Mouse (Mus musculus): Measurements from ENCODE around the gene Stx5a. TPM values are rescaled to one million over a fixed set of nuclear protein-coding genes. Genes with fewer than 3 reads are reported as not detected.
A peak's percentile ranks its signal among the peaks of the same experiment; 100 is the strongest.

Gene Stx5a
- polyA plus RNA-seq (2015; fragmentation: Nextera tagmentation; extraction: Ambion mirVana), result 130 and 143 TPM in 2 replicates

DNA sequence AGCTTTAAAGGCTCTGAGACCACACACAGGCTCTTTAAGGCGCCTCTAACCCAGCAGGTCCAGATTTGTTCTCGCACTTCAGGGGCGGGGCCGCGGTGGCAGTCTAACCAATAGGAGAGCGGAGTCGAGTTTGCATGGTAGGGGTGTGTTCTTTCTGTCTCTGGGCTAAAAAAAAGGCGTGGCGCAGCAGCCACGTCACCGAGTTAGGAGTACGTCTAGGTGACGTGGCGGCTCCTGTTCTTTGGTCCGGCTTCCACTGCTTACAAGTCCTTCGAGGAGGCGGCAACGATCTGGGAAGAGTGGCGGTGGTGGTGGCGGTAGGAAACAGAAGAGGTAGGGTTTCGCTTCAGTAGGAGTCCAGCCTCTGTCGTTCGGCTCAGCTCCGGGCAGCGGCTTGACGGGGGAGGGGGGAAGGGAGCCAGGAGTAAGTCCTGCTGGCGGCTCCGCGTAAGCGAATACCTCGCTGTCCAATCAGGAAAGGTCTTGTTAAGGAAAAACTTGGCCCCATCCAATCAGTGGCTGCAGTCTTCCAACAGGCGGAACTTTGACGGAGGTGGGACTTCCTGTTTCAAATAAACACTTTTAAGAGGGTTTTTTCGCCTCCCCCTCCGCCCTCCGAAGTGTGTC lies at the start of gene Stx5a:
Gene Stx5a (plus strand): TSS at position 171 of the 627 bp plus-strand sequence.
- H3K4me3 ChIP-seq (ENCODE audit: low read depth, low read length), result peak within 1 kb of the TSS; percentile 72
- ATAC-seq, result peak; percentile 97
- TF ChIP-seq CTCF (IDR thresholded peaks at IDR 0.05), result peak; percentile 35; the same call in 1 of the 2 replicates
- TF ChIP-seq EP300 (IDR thresholded peaks at IDR 0.05), result peak; percentile 84
- WGBS, result under 1% methylated on average over 36 of the region's 36 CpGs
- H3K36me3 ChIP-seq (ENCODE audit: insufficient read depth, low read length), result peaks cover 13% of the 10 kb centered on the region; the same call in 1 of the 2 replicates
- H3K4me1 ChIP-seq (ENCODE audit: insufficient read depth, low read depth, low read length), result peaks cover 14% of the 10 kb centered on the region; the same call in 1 of the 2 replicates
- peak within 1 kb of the TSS; percentile 96 for H3K4me2 ChIP-seq (replicated peaks; ENCODE audit: low read depth, low read length)
- peak; percentile 100 for DNase-seq (ENCODE audit: low spot score)
- peak within 1 kb of the TSS; percentile 98 for H3K27ac ChIP-seq (ENCODE audit: low read length)
- peak within 1 kb of the TSS; percentile 87 for H3K9ac ChIP-seq (replicated peaks; ENCODE audit: low read depth)
- H3K27me3 ChIP-seq (replicated peaks; ENCODE audit: insufficient read depth, low read length), result no peaks in the 10 kb centered on the region
- H3K9me3 ChIP-seq (ENCODE audit: low read length), result no peaks in the 10 kb centered on the region

DNA sequence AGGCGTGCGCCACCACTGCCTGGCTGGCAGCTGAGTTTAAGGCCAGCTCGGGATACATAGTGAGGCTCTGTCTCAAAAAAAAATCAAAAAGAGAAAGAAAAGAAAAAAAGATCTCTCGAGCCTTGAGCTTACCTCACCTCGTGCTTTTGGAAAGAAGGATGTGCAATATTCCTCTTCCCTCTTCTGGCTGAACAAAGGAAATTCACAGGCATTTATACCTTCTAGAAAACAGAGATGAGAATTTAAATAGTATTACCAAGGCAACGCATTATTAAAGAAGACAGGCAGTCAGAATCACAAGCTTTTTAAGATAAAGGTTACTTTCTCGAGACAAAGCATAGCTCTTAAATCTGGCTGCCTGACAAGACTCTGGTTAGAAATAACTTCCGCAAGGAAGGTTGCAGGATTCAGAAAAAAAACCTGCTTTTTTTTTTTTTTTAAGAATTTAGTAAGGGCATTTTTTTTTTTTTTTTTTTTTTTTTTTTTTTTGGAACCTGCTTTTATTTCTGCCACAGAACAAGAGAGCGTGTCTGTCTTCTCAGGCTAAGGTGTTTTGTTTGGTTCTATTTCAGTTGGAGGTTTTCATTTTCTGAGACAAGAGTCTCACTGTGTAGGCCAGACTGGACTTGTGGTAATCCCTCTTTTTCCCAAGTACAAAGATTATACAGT lies 49.2 kb upstream of the Stx5a start:
- Histone ChIP-seq H3K4me1 (ENCODE audit: insufficient read depth, low read depth, low read length) (no peaks in the 10 kb centered on the region), H3K27ac (ENCODE audit: low read length) (no peak overlapping the region), H3K4me3 (ENCODE audit: low read depth, low read length) (no peak overlapping the region), H3K36me3 (ENCODE audit: insufficient read depth, low read length) (no peaks in the 10 kb centered on the region), H3K9ac (replicated peaks; ENCODE audit: low read depth) (no peak overlapping the region), H3K9me3 (ENCODE audit: low read length) (no peaks in the 10 kb centered on the region), H3K27me3 (replicated peaks; ENCODE audit: insufficient read depth, low read length) (no peaks in the 10 kb centered on the region), H3K4me2 (replicated peaks; ENCODE audit: low read depth, low read length) (no peak overlapping the region)
- 50% methylated on average over 9 of the region's 9 CpGs for WGBS
- TF ChIP-seq CTCF (IDR thresholded peaks at IDR 0.05) (no peak), EP300 (IDR thresholded peaks at IDR 0.05) (no peak)
- DNase-seq (ENCODE audit: low spot score), result no peak
- no peak for ATAC-seq

DNA sequence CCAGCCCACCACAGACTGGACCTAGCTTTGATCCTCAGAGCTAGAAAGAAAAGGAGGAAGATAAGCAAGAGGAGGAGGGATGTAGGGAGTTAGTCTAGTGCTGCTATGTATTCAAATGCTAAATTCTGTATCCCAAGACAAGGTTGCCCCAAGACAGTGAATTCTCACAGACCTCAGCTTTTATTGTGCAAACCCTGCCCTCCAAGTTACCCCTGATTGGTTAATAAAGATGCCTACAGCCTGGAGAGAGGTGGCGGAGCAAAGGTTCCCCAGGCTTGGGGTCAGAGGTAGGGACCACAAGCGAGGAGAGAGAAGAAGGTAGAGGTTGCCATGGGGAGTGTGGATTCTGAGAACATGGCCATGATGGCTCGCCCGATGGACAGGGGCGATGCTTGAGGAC lies 48.5 kb upstream of the Stx5a start:
- TF ChIP-seq CTCF (IDR thresholded peaks at IDR 0.05) (no peak), EP300 (IDR thresholded peaks at IDR 0.05) (no peak)
- Histone ChIP-seq H3K4me1 (ENCODE audit: insufficient read depth, low read depth, low read length) (no peaks in the 10 kb centered on the region), H3K27me3 (replicated peaks; ENCODE audit: insufficient read depth, low read length) (no peaks in the 10 kb centered on the region), H3K4me2 (replicated peaks; ENCODE audit: low read depth, low read length) (no peak overlapping the region), H3K9ac (replicated peaks; ENCODE audit: low read depth) (no peak overlapping the region), H3K4me3 (ENCODE audit: low read depth, low read length) (no peak overlapping the region), H3K9me3 (ENCODE audit: low read length) (no peaks in the 10 kb centered on the region), H3K27ac (ENCODE audit: low read length) (no peak overlapping the region), H3K36me3 (ENCODE audit: insufficient read depth, low read length) (no peaks in the 10 kb centered on the region)
- ATAC-seq (no peak), DNase-seq (ENCODE audit: low spot score) (no peak)
- WGBS, result 86% methylated on average over 5 of the region's 5 CpGs

DNA sequence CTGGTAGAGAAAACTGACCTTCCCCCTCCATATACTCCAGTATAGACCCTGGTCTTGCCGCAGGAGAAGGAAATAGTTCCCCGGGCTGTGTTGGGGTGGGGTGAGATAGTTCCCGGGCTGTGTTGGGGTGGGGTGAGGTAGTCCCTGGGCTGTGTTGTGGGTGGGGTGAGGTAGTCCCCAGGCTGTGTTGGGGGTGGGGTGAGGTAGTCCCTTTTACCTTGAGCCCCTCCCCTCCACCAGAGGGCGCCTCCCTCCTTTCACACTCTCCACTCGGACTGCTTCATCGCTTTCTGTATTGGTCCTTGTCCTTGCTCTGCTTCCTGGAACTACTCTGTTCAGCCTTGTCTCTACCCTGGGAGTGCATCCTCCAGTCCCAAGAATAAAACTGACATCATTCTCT lies 45.9 kb upstream of the Stx5a start:
- H3K27me3 ChIP-seq (replicated peaks; ENCODE audit: insufficient read depth, low read length), result no peaks in the 10 kb centered on the region
- no peaks in the 10 kb centered on the region for H3K36me3 ChIP-seq (ENCODE audit: insufficient read depth, low read length)
- no peaks in the 10 kb centered on the region for H3K9me3 ChIP-seq (ENCODE audit: low read length)
- H3K4me3 ChIP-seq (ENCODE audit: low read depth, low read length), result no peak overlapping the region
- no peak overlapping the region for H3K27ac ChIP-seq (ENCODE audit: low read length)
- ATAC-seq (peak; percentile 81), DNase-seq (ENCODE audit: low spot score) (peak; percentile 64)
- H3K4me2 ChIP-seq (replicated peaks; ENCODE audit: low read depth, low read length), result no peak overlapping the region
- no peak overlapping the region for H3K9ac ChIP-seq (replicated peaks; ENCODE audit: low read depth)
- 35% methylated on average over 5 of the region's 6 CpGs for WGBS
- TF ChIP-seq EP300 (IDR thresholded peaks at IDR 0.05), result no peak
- TF ChIP-seq CTCF (IDR thresholded peaks at IDR 0.05), result peak; percentile 64
- H3K4me1 ChIP-seq (ENCODE audit: insufficient read depth, low read depth, low read length), result no peaks in the 10 kb centered on the region

DNA sequence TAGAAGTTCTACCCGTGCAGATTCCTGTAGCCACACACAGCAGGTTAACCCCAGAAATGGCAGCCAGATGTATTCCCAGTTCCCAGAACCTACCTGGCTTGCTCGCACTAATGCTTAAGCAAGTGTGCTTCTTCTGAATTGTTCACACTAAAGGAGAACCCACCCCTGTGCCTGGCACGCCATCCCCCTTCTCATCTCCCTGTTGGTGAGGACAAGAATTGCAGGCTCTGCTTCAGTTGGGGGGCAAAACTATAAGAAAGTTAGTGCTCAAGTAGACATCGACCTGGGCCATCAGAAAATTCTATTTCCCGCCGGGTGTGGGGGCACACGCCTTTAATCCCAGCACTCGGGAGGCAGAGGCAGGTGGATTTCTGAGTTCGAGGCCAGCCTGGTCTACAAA lies 41.6 kb upstream of the Stx5a start:
- Histone ChIP-seq H3K9ac (replicated peaks; ENCODE audit: low read depth) (no peak overlapping the region), H3K4me2 (replicated peaks; ENCODE audit: low read depth, low read length) (no peak overlapping the region), H3K9me3 (ENCODE audit: low read length) (no peaks in the 10 kb centered on the region), H3K27ac (ENCODE audit: low read length) (no peak overlapping the region), H3K36me3 (ENCODE audit: insufficient read depth, low read length) (no peaks in the 10 kb centered on the region), H3K27me3 (replicated peaks; ENCODE audit: insufficient read depth, low read length) (no peaks in the 10 kb centered on the region), H3K4me1 (ENCODE audit: insufficient read depth, low read depth, low read length) (no peaks in the 10 kb centered on the region), H3K4me3 (ENCODE audit: low read depth, low read length) (no peak overlapping the region)
- ATAC-seq, result no peak
- TF ChIP-seq CTCF (IDR thresholded peaks at IDR 0.05) (peak; percentile 15; the same call in 1 of the 2 replicates), EP300 (IDR thresholded peaks at IDR 0.05) (no peak)
- DNase-seq (ENCODE audit: low spot score), result no peak
- WGBS, result 76% methylated on average over 9 of the region's 9 CpGs

DNA sequence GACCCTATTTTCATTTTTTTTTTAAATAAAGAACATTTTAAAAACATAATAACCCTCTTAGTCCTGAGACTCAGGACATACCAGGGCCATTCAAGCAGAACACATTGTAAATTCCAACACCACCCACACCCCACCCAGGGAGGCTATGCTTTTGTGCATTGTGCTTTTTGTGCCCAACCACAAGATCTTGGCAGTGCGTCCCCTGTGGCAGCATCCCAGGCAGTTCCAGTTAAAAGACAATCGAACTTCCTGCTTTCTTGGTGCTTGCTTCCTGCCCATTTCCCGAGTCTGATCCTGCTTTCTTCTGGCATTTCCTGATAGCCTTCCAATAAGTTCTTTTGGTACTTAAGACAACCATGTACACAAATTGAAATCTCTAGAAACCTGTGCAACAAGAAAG lies 38.8 kb upstream of the Stx5a start:
- no peaks in the 10 kb centered on the region for H3K9me3 ChIP-seq (ENCODE audit: low read length)
- peaks cover under 1% of the 10 kb centered on the region for H3K36me3 ChIP-seq (ENCODE audit: insufficient read depth, low read length)
- peak; percentile 89 for TF ChIP-seq EP300 (IDR thresholded peaks at IDR 0.05)
- TF ChIP-seq CTCF (IDR thresholded peaks at IDR 0.05), result peak; percentile 49
- DNase-seq (ENCODE audit: low spot score), result peak; percentile 46
- no peak overlapping the region for H3K9ac ChIP-seq (replicated peaks; ENCODE audit: low read depth)
- H3K4me3 ChIP-seq (ENCODE audit: low read depth, low read length), result no peak overlapping the region
- 36% methylated on average over 3 of the region's 3 CpGs for WGBS
- no peaks in the 10 kb centered on the region for H3K27me3 ChIP-seq (replicated peaks; ENCODE audit: insufficient read depth, low read length)
- H3K27ac ChIP-seq (ENCODE audit: low read length), result 0 out of 2 replicates have a peak overlapping the region, but pooled peaks have one; percentile 54
- ATAC-seq, result peak; percentile 79
- no peak overlapping the region for H3K4me2 ChIP-seq (replicated peaks; ENCODE audit: low read depth, low read length)
- no peaks in the 10 kb centered on the region for H3K4me1 ChIP-seq (ENCODE audit: insufficient read depth, low read depth, low read length)

All from lung, postnatal 0 days (tissue).